Mouse (Mus musculus) hindbrain, embryonic 11.5 days (tissue): Measurements from ENCODE around the gene Sparc. TPM values are rescaled to one million over a fixed set of nuclear protein-coding genes. Genes with fewer than 3 reads are reported as not detected.
A peak's percentile ranks its signal among the peaks of the same experiment; 100 is the strongest.

Source experiments
- ATAC-seq: fragments of 200-750 bp; cut with Nextera tagmentation; 2 replicates; pipeline ENCODE4 v1.8.0; 2017; ENCODE audit warnings: mild to moderate bottlenecking, moderate TSS enrichment, moderate library complexity; ENCODE audit not compliant: low FRiP score
- DNase-seq: peaks from one replicate; pipeline ENCODE4 v3.0.0-alpha.2; 2015; ENCODE audit warnings: low spot score
- H3K27ac ChIP-seq: fragments of 300-500 bp; sonication (generic); 2 replicates; pipeline ENCODE4 v1.5.1; 2014; ENCODE audit warnings: mild to moderate bottlenecking, low read depth, low read length
- H3K27me3 ChIP-seq: fragments of 300-500 bp; sonication (generic); 2 replicates; pipeline ENCODE4 v1.6.1; 2014; ENCODE audit warnings: mild to moderate bottlenecking, low read length, moderate library complexity, mixed read lengths; ENCODE audit not compliant: control insufficient read depth, insufficient read depth
- H3K36me3 ChIP-seq: fragments of 300-500 bp; sonication (generic); 2 replicates; pipeline ENCODE4 v1.6.1; 2014; ENCODE audit warnings: mild to moderate bottlenecking, low read length, moderate library complexity, mixed read lengths; ENCODE audit not compliant: control insufficient read depth, insufficient read depth
- H3K4me1 ChIP-seq: fragments of 300-500 bp; sonication (generic); replicated peaks from 2 replicates; pipeline ENCODE4 v1.6.1; 2014; ENCODE audit warnings: low read length, mixed read lengths; ENCODE audit not compliant: control insufficient read depth, insufficient read depth
- H3K4me2 ChIP-seq: fragments of 300-500 bp; sonication (generic); replicated peaks from 2 replicates; pipeline ENCODE4 v1.6.1; 2014; ENCODE audit warnings: mild to moderate bottlenecking, low read depth, low read length
- H3K4me3 ChIP-seq: fragments of 300-500 bp; sonication (generic); 2 replicates; pipeline ENCODE4 v1.5.1; 2014; ENCODE audit warnings: low read depth, low read length
- H3K9ac ChIP-seq: fragments of 300-500 bp; sonication (generic); 2 replicates; pipeline ENCODE4 v1.6.1; 2014; ENCODE audit warnings: low read depth, low read length
- H3K9me3 ChIP-seq: fragments of 300-500 bp; sonication (generic); 2 replicates; pipeline ENCODE4 v1.6.1; 2016; ENCODE audit warnings: low read length; ENCODE audit not compliant: control insufficient read depth
- WGBS: fragments of 180-500 bp; shearing (Covaris S2); extraction: QIAGEN DNeasy Blood & Tissue Kit; methylation state at CpG from one replicate; pipeline ENCODE4 v1.1.7; 2014; 5-methylcytosine and 5-hydroxymethylcytosine counted together
- polyA plus RNA-seq: library from polyadenylated mRNA; unstranded; fragments of >200 nt; fragmentation: Nextera tagmentation; extraction: Ambion mirVana; gene quantifications from 2 replicates; pipeline ENCODE4 v1.2.1, GENCODE M21; 2014

Sparc gene
- polyA plus RNA-seq, 1 experiment from 2014 or later = 573 TPM

DNA sequence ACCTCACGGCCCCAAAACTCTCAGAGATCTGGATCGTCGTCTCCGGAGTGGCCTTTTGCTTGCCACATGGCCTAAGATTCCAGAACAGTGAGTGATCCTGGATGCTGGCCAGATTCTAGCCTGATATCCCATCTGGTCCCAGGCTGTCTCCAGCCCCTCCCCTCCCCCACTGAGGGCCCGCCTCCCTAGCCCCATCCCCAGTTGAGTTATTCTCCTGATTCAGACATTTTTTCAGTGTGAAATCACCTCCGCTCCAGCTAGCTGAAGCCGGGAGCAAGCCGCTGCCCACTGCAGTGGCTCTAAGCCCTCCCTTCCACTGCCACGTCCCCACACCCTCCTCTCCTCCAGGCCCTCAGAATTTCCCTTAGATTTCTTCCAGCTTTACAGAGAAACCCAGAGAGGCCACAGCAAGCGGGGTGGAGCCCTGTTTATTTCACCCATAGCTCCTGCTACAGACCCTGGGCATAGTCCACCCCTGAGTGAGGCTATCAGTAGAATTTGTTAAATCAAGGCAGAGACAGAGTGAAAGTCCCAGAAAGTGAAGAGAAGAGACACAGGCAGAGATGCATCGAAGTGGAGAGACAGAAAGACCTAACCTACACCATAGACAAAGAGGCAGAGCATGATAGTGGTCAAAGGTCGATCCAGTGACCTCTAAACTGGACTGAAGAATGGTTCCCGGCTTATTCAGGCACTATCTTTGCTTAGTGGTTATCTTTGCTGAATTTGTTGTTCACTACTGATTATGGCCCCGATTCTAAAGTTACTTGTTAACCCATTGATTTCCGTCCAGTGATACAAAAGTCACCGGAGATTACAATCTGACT lies 5.4 kb upstream of the Sparc start:
- no peaks in the 10 kb centered on the region for H3K9me3 ChIP-seq
- peak overlapping the region; percentile 51; the same call in 1 of the 2 replicates for H3K27ac ChIP-seq
- H3K4me1 ChIP-seq = peaks cover 11% of the 10 kb centered on the region; the same call in 1 of the 2 replicates
- H3K4me3 ChIP-seq = no peak overlapping the region
- H3K9ac ChIP-seq = no peak overlapping the region
- WGBS = 37% methylated on average over 16 of the region's 16 CpGs
- H3K4me2 ChIP-seq = no peak overlapping the region
- no peaks in the 10 kb centered on the region for H3K27me3 ChIP-seq
- ATAC-seq = peak; percentile 38
- no peaks in the 10 kb centered on the region for H3K36me3 ChIP-seq
- DNase-seq = peak; percentile 81

DNA sequence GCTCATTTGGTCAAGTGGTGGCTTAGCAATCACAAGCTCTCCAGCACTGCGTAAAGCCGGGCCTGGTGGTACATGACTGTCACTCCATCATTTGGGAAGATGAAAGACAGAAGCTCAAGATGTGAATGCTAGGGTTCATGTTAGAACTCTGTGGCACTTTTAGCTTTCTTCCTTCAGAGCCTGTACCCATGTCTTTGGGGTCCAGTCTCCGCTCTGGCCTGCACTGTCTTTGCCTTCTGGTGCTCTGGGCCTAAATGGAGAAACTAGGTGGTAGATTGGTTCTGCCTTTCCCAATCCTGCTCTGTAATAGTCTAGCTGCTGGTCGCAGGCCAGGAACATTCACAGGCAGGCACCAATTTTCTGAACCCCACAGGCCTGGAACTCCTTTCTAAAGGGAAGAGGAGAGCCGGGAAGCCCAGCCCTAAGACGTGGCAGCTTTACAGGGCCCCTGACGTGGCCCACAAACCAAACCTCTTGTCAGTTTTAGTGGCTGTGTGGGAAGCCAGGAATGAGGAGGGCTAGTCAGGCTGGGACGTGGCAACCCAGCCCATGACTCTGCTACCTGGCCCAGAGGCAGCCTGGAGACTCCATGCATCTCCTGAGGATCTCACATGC lies 1.9 kb upstream of the Sparc start:
- WGBS = 72% methylated on average over 8 of the region's 8 CpGs
- no peak overlapping the region for H3K4me2 ChIP-seq
- H3K9me3 ChIP-seq = no peaks in the 10 kb centered on the region
- H3K36me3 ChIP-seq = no peaks in the 10 kb centered on the region
- H3K27ac ChIP-seq = peak overlapping the region; percentile 79
- no peak overlapping the region for H3K4me3 ChIP-seq
- peaks cover 12% of the 10 kb centered on the region for H3K4me1 ChIP-seq
- H3K27me3 ChIP-seq = no peaks in the 10 kb centered on the region
- DNase-seq (no peak), ATAC-seq (no peak)
- H3K9ac ChIP-seq = no peak overlapping the region

DNA sequence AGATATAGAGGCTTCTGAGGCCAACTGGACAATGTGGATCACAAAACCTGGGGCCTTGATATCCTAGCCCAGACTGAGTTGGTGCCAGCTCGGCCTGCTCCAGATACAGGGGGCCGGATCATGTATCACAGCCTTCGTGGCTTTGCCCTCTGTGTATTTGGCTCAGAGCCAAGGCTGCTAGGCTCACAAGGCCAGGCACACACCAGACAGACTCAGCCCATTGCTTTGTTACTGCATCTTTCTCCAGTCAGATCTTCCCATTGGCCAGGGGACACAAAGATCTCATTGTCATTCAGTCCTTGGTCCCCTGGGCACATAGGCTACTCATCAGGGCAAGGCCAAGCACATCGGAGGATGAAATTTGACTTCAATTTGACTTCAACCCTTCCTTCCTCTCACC lies 773 bp upstream of the Sparc start:
- Histone ChIP-seq H3K4me3 (no peak overlapping the region), H3K9ac (0 out of 2 replicates have a peak overlapping the region, but pooled peaks have one; percentile 0), H3K4me2 (no peak overlapping the region), H3K4me1 (peaks cover 20% of the 10 kb centered on the region), H3K27ac (peak overlapping the region; percentile 79), H3K9me3 (no peaks in the 10 kb centered on the region), H3K36me3 (no peaks in the 10 kb centered on the region), H3K27me3 (no peaks in the 10 kb centered on the region)
- WGBS = 20% methylated on average over 4 of the region's 4 CpGs
- DNase-seq = peak; percentile 82
- peak; percentile 86 for ATAC-seq

DNA sequence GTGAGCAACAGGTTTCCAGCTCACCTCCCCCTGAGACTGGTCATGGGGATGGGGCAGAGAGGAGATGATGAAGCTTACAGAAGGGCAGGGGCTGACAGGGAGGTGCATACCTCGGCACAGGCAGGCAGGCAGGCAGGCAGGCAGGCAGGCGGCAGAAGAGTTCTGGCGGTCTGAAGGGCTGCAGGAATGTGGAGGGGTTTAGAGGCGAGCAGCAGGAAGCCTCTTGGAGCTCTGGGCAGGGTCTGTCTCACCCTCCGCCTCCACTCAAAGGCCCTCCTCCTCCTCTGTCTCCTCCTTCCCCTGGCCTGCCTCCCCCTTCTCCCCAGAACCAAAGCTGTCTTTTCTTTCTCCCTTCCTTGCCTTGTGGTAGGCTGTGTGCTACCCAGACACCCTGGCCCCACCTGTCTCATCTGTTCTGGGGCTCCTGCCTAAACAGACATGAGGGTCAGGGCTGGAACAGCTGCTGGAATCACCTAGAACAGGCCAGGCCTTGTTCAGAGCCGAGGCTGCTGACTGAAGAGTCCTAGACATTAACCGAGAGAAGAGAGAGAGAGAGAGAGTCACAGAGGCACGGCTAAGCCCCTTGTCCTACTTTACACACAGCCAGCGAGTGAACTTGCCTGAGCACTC lies 3.2 kb downstream of the Sparc start:
- peak; percentile 57 for DNase-seq
- Histone ChIP-seq H3K4me1 (peaks cover 16% of the 10 kb centered on the region), H3K4me3 (peak overlapping the region; percentile 43), H3K4me2 (peak overlapping the region; percentile 56), H3K9me3 (no peaks in the 10 kb centered on the region), H3K27ac (peak overlapping the region; percentile 75), H3K36me3 (no peaks in the 10 kb centered on the region), H3K9ac (peak overlapping the region; percentile 68), H3K27me3 (no peaks in the 10 kb centered on the region)
- ATAC-seq = peak; percentile 45; the same call in 1 of the 2 replicates
- WGBS = 6% methylated on average over 7 of the region's 9 CpGs

DNA sequence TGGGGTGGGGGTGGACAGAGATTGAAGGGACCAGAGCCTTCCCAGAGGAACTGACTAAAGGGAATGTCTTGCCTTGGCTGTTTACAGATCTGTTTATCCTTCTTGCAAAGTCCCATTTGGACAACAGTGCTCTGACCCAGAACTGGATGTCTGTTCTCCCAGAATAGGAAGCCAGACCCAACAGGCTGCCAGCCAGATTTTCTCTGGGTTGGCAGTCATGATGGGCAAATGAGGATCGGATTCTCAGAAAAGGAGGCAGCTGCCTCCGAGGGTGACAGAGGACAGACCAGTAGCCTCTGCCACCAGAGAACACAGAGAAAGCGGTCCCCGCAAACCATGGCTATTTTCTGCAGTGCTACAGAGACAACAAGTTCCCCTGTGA lies 3.7 kb downstream of the Sparc start:
- peak overlapping the region; percentile 75 for H3K27ac ChIP-seq
- H3K9ac ChIP-seq = peak overlapping the region; percentile 68
- ATAC-seq = no peak
- H3K9me3 ChIP-seq = no peaks in the 10 kb centered on the region
- 1% methylated on average over 4 of the region's 4 CpGs for WGBS
- no peaks in the 10 kb centered on the region for H3K36me3 ChIP-seq
- DNase-seq = no peak
- peaks cover 12% of the 10 kb centered on the region for H3K4me1 ChIP-seq
- H3K27me3 ChIP-seq = no peaks in the 10 kb centered on the region
- peak overlapping the region; percentile 43 for H3K4me3 ChIP-seq
- peak overlapping the region; percentile 56 for H3K4me2 ChIP-seq

DNA sequence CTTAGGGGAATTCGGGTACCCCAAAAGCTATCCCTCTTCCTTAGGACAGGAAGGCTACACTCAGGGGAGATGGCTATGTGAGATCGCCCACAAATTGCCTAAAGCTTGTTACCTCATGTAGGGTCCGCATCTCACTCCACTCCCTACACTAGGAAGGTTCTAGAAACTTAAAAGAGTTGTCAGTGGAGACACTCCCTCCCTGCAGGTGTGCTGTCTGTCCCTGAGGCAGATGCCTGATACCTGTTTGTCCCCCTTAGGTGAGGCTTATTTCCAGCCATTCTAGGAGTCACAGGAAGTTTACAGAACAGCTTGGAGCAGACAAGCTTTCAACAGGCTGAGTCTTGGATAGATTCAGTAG lies 4.3 kb downstream of the Sparc start:
- Histone ChIP-seq H3K9ac (peak overlapping the region; percentile 68), H3K4me2 (peak overlapping the region; percentile 56), H3K4me1 (peaks cover 12% of the 10 kb centered on the region), H3K9me3 (no peaks in the 10 kb centered on the region), H3K4me3 (peak overlapping the region; percentile 43), H3K27me3 (no peaks in the 10 kb centered on the region), H3K27ac (peak overlapping the region; percentile 48; the same call in 1 of the 2 replicates), H3K36me3 (no peaks in the 10 kb centered on the region)
- 16% methylated on average over 3 of the region's 3 CpGs for WGBS
- DNase-seq (peak; percentile 37), ATAC-seq (no peak)

DNA sequence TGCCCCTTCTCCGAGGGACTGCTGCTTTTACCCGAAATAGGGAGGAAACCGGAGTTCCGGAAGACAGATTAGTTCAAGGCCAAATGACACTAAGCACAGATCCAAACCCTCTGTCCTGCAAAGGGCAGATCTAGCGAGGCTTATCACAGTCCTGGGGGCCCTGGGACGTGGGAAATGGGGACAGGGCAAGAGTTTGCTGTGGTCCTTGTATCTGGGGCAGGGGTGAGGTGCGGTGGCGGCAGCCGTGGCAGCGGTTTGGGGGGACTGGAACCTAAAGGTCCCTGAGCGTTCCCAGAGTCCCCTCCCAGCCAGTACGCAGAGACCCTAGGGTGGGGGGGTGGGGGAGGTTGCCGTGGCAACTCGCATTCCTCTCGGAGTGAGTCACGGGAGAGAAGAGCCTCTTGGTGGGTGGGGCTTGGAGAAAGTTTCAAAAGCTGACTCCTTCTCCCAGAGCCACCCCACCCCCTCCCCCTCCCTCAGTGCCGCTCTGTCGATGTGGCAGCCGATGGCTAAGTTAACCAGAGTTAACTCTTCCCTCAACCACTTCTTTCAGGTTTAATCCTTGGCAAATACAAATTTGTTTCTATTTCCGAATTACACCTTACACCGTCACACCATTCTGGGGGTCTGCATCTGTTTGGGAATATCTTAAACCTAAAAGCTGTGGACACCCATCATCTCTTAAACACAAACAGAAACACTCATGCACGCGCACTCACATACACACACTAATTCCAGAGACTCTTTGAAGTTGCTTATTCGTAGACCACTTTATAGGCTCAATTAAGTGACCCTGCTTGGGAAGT lies 4.9 kb downstream of the Sparc start:
- under 1% methylated on average over 24 of the region's 24 CpGs for WGBS
- no peaks in the 10 kb centered on the region for H3K27me3 ChIP-seq
- peak overlapping the region; percentile 60 for H3K9ac ChIP-seq
- ATAC-seq (peak; percentile 75), DNase-seq (peak; percentile 83)
- peak overlapping the region; percentile 56 for H3K4me2 ChIP-seq
- peaks cover 12% of the 10 kb centered on the region for H3K4me1 ChIP-seq
- peak overlapping the region; percentile 58; the same call in 1 of the 2 replicates for H3K27ac ChIP-seq
- peak overlapping the region; percentile 43 for H3K4me3 ChIP-seq
- no peaks in the 10 kb centered on the region for H3K36me3 ChIP-seq
- H3K9me3 ChIP-seq = no peaks in the 10 kb centered on the region

DNA sequence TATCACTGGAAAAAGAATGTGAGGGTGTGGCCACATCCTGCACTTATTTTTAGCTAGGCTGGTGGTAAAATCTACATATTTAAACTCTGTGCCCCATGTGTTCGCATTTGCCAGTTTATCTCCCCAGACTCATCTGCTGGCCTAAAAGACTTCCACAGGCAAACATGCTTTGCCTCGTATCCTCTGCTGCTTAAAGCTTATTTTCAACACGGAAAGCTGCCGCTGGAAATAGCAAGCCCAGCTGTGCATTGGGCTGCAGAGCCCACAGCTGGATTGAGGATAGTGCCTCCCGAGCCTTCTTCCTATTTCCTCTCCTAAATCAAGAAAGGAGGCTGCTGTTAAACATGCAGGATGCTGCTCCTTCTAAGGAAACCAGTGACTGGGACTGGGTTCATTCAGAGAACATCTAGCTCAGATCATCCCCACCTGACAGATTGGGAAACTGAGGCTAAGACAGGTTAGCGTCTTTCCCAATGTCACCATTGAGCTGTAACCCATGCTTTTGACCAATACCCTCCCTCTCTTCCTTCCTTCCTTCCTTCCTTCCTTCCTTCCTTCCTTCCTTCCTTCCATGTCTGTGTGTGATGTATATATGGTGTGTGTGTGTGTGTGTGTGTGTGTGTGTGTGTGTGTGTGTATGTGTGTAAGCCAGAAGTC lies 6.2 kb downstream of the Sparc start:
- no peak overlapping the region for H3K9ac ChIP-seq
- H3K27ac ChIP-seq = no peak overlapping the region
- no peak overlapping the region for H3K4me3 ChIP-seq
- no peaks in the 10 kb centered on the region for H3K36me3 ChIP-seq
- DNase-seq = no peak
- no peak for ATAC-seq
- no peak overlapping the region for H3K4me2 ChIP-seq
- 81% methylated on average over 6 of the region's 6 CpGs for WGBS
- no peaks in the 10 kb centered on the region for H3K27me3 ChIP-seq
- H3K9me3 ChIP-seq = no peaks in the 10 kb centered on the region
- H3K4me1 ChIP-seq = peaks cover 12% of the 10 kb centered on the region
